Mouse (Mus musculus) G1E (cell line): ENCODE measurements around the gene Gns.

Experiments
- CTCF ChIP-seq: IDR thresholded peaks from 2 replicates; pipeline ENCODE4 v1.5.1; 2012; ENCODE audit warnings: low read depth, low read length, inconsistent platforms, mixed read lengths
- GATA1 ChIP-seq: IDR thresholded peaks from 2 replicates; pipeline ENCODE4 v1.6.1; 2012; ENCODE audit warnings: borderline replicate concordance, low read length, inconsistent platforms, mixed read lengths
- TAL1 ChIP-seq: conservative IDR thresholded peaks from 2 replicates; pipeline ENCODE4 v1.6.1; 2012; ENCODE audit warnings: low read depth, low read length, inconsistent platforms, mixed read lengths

DNA sequence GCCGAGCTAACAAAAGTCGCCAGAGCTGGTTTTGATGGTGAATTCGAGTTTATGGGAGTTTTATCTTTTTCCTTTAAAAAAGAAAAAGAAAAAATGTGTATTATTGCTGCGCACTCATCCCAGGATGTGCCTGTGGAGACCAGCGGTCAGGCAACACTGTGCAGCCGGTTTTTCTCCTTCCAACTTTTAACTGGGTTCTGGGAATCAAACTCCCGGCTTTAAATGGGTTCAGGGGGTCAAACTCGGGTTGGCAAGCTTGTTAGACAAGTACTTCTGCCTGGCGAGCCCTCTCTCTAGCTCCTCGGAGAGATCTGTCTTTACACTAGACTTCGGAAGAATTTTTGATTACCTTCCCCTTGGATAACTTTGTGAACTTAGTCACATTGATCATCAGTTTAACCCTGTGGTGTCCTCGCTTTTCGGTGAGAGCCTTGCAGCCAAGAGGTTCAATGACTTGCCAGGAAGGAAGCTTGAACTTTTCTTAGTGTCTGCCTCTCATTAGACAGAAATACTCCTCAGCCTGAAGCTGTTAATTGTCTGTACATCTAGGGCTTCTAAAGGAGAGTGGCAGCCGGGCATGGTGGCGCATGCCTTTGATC lies 13.1 kb upstream of the Gns start:
- TF ChIP-seq CTCF (no peak), TAL1 (no peak), GATA1 (no peak)
